Mouse (Mus musculus): ENCODE measurements around the gene 4930505A04Rik. TPM values are rescaled to one million over a fixed set of nuclear protein-coding genes. Genes with fewer than 3 reads are reported as not detected.

4930505A04Rik gene
- polyA plus RNA-seq (2014; fragmentation: Illumina TruSeq; extraction: RNeasy Lipid Tissue Mini Kit (QIAGEN cat#74804); ENCODE audit: low read depth, low replicate concordance): not detected

GRCm38 (mm10) chr11:30471751-30472593 is at the start of gene 4930505A04Rik:
Gene 4930505A04Rik (minus strand): TSS chr11:30471827.

Other genes with a start within 250 kb of the 4930505A04Rik start
- gene Sptbn1, start 203.7 kb downstream of the 4930505A04Rik start, polyA plus RNA-seq (2014; fragmentation: Illumina TruSeq; extraction: RNeasy Lipid Tissue Mini Kit (QIAGEN cat#74804); ENCODE audit: low read depth, low replicate concordance): 40.1 TPM
- gene Acyp2, start 177.8 kb upstream of the 4930505A04Rik start, polyA plus RNA-seq (2014; fragmentation: Illumina TruSeq; extraction: RNeasy Lipid Tissue Mini Kit (QIAGEN cat#74804); ENCODE audit: low read depth, low replicate concordance): 1.9 TPM

All from liver, adult 10 weeks (tissue).